Mouse (Mus musculus): Measurements from ENCODE around the gene Msln. TPM values are rescaled to one million over a fixed set of nuclear protein-coding genes. Genes with fewer than 3 reads are reported as not detected.
A peak's percentile ranks its signal among the peaks of the same experiment; 100 is the strongest.

Gene Msln
- polyA plus RNA-seq, 1 experiment from 2014 or later, result 0.30 TPM

DNA sequence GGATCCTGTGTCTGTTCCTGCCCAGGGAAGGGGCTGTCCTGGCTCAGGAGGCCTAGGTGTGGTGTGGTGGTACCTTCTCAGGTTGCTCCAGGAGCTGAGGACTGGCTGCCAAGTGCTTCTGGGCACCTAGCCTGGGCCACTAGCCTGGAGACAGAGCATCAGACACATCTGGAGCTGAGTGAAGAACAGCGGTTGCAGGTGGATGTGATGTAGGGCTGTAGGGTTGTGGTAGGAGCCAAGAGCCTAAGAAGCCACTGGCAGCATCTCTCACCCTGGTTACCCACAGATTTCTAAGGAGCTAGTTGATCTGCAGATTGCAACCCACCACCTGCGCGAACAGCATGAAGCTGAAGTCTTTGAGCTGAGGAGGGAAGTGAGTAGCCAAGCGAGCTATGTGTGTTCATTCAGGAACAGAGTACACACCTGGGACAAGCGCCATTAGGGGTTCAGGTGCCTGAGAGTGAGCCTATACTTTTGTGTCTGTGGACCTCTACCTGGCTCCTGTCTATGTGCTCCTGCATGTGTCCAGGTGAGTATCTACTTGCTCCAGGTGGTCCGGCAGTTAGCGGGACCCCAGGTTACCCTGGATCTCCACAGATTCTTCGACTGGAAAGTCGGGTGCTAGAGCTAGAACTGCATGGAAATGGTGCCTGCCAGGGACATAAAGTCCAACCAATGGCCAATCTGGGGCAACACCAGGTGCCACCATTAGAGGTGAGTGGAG is 32.8 kb upstream of the Msln start:
- no peaks in the 10 kb centered on the region for H3K27me3 ChIP-seq (replicated peaks)
- H3K36me3 ChIP-seq, result peaks cover 53% of the 10 kb centered on the region
- no peak overlapping the region for H3K27ac ChIP-seq
- H3K9me3 ChIP-seq (replicated peaks), result no peaks in the 10 kb centered on the region
- no peak overlapping the region for H3K4me3 ChIP-seq
- H3K4me1 ChIP-seq, result peaks cover 31% of the 10 kb centered on the region
- H3K4me2 ChIP-seq, result no peak overlapping the region
- H3K9ac ChIP-seq, result no peak overlapping the region
- no peak for ATAC-seq
- 84% methylated on average over 9 of the region's 9 CpGs for WGBS (ENCODE audit: insufficient replicate concordance)

DNA sequence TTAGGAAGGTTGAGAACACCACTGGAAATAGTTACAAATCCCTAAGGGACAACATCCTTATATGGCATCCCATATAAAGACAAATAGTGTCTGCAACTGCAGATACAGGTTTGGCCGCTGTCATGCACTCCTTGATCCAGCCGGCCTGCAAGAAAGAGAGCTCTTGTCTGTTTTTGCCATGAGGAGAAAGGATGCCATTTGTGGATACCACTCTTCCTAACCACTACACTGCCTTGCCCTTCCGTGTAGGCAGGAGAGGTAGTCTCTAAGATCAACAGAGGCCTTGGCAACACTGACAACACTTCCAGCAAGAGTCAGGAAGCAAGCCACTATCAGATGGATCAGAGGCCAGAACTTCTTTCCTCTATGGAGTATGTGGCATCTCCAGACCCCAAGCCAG is 32.1 kb upstream of the Msln start, which contains the start of gene Ccdc78:
Gene Ccdc78 (plus strand): TSS at position 301 of the 400 bp plus-strand sequence.
- Histone ChIP-seq H3K36me3 (peaks cover 59% of the 10 kb centered on the region), H3K9ac (peak within 1 kb of the TSS; percentile 72), H3K4me3 (peak within 1 kb of the TSS; percentile 73), H3K4me2 (peak within 1 kb of the TSS; percentile 87), H3K9me3 (replicated peaks) (no peaks in the 10 kb centered on the region), H3K27ac (peak within 1 kb of the TSS; percentile 69), H3K4me1 (peaks cover 25% of the 10 kb centered on the region), H3K27me3 (replicated peaks) (no peaks in the 10 kb centered on the region)
- ATAC-seq, result no peak
- 80% methylated on average over 3 of the region's 3 CpGs for WGBS (ENCODE audit: insufficient replicate concordance)

DNA sequence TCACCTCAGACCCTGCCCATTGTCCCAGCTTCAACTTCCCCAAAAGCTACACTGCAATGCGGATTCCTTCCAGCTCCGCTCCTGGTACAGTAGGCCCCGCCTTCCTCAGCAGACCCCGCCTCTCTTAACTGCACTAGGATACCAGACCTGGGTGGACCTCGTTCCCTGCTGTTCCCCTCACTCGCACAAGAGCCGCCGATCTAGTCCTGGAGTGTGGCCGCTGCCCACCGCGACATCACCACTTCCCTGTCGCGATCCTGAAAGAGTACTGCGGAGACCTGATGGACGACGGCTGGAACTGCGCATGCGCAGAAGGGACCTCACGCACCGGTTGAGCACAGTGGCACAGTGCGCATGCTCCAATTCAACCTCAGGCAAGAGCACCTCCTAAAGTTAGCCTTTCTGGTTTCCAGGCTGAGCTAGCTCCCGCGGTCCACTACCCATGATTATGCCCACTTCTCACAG is 31.1 kb upstream of the Msln start, which contains the start of gene Haghl:
Gene Haghl (minus strand): TSS at position 393 of the 465 bp plus-strand sequence.
- Histone ChIP-seq H3K9ac (peak within 1 kb of the TSS; percentile 72), H3K27me3 (replicated peaks) (no peaks in the 10 kb centered on the region), H3K9me3 (replicated peaks) (no peaks in the 10 kb centered on the region), H3K4me1 (peaks cover 16% of the 10 kb centered on the region), H3K27ac (peak within 1 kb of the TSS; percentile 69), H3K4me3 (peak within 1 kb of the TSS; percentile 73), H3K4me2 (peak within 1 kb of the TSS; percentile 87), H3K36me3 (peaks cover 63% of the 10 kb centered on the region)
- under 1% methylated on average over 23 of the region's 23 CpGs for WGBS (ENCODE audit: insufficient replicate concordance)
- ATAC-seq, result peak; percentile 83

DNA sequence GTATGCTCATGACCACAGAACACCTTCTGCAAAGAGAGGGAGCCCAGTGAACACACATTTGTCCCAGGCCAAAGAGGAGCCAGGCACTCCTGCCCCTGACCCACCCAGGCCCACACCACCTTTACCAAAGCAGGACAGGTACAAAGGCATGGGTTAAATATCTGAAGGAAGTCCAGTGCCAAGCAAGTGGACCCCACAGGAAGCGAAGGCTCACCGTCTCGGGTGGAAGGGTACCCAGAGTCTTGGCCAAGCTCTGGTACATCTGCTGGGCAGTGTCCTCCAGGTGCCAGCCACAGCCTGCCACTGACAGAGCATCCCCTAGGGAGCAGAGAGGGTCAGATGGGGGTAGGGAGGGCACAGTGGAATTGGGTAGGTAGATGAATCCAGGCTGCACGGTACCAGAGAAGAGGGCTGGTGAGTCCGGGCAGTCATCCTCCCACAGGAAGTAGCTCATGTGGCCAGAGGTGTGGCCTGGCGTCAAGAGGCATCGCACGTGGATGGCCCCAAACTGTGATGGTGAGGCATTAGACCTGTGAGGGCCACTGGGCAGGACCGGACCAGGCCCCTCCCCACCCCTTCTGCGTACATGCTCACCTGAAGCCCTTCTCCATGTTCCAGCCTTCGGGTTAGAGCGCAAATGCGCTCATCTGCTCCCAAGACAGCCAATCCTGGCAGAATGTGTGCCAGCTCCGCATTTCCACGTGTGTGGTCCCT is 29.8 kb upstream of the Msln start:
- Histone ChIP-seq H3K27ac (no peak overlapping the region), H3K4me3 (peak overlapping the region; percentile 73; the same call in 1 of the 2 replicates), H3K27me3 (replicated peaks) (no peaks in the 10 kb centered on the region), H3K4me1 (peaks cover 16% of the 10 kb centered on the region), H3K9me3 (replicated peaks) (no peaks in the 10 kb centered on the region), H3K9ac (peak overlapping the region; percentile 72; the same call in 1 of the 2 replicates), H3K4me2 (peak overlapping the region; percentile 87), H3K36me3 (peaks cover 64% of the 10 kb centered on the region)
- no peak for ATAC-seq
- WGBS (ENCODE audit: insufficient replicate concordance), result 79% methylated on average over 15 of the region's 15 CpGs

DNA sequence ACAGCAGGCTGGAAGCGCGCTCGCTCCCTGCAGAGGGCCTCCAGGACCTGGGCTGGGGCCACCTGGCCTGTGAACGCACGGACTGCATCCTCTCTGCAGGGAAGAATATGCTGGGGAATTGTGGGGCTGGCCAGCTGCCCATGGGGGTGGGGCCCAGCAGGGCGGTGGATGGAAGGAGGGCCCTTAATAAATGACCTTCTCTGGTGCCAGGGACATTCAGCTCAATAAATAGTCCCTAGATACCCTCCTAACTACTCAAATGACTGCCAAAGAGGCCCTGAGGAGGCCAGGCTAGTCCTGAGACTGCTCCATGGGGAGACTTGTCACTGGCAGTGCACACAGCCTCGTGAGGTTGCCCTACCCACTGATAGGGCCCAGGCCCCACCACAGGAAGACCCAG is 28.9 kb upstream of the Msln start:
- no peaks in the 10 kb centered on the region for H3K9me3 ChIP-seq (replicated peaks)
- no peak for ATAC-seq
- H3K4me2 ChIP-seq, result no peak overlapping the region
- H3K27me3 ChIP-seq (replicated peaks), result no peaks in the 10 kb centered on the region
- H3K36me3 ChIP-seq, result peaks cover 66% of the 10 kb centered on the region
- H3K9ac ChIP-seq, result no peak overlapping the region
- H3K4me1 ChIP-seq, result peaks cover 16% of the 10 kb centered on the region
- WGBS (ENCODE audit: insufficient replicate concordance), result 79% methylated on average over 7 of the region's 7 CpGs
- H3K27ac ChIP-seq, result no peak overlapping the region
- H3K4me3 ChIP-seq, result no peak overlapping the region

DNA sequence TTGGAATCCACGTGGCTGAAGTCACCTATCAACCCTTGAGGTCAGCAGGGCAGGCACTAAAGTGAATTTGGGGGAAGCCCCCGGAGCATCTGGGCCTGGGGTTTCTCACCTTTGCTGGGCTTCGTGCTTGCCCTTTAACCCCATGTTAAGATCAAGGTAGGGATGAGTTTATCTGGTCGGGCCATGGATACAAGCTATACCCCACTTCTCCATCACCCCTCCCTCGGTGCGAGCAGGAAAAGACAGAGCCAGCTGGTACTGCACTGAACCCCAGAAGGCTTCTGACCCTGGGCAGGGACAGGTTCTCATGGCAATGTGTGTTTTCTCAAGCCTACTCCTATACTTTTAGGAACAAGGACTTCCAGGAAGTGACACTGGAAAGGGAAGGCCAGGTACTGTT is 27.2 kb upstream of the Msln start:
- no peak overlapping the region for H3K9ac ChIP-seq
- no peaks in the 10 kb centered on the region for H3K27me3 ChIP-seq (replicated peaks)
- 68% methylated on average over 6 of the region's 6 CpGs for WGBS (ENCODE audit: insufficient replicate concordance)
- H3K36me3 ChIP-seq, result peaks cover 72% of the 10 kb centered on the region
- H3K4me3 ChIP-seq, result no peak overlapping the region
- no peaks in the 10 kb centered on the region for H3K9me3 ChIP-seq (replicated peaks)
- H3K4me1 ChIP-seq, result peaks cover 16% of the 10 kb centered on the region
- no peak overlapping the region for H3K27ac ChIP-seq
- no peak overlapping the region for H3K4me2 ChIP-seq
- no peak for ATAC-seq

DNA sequence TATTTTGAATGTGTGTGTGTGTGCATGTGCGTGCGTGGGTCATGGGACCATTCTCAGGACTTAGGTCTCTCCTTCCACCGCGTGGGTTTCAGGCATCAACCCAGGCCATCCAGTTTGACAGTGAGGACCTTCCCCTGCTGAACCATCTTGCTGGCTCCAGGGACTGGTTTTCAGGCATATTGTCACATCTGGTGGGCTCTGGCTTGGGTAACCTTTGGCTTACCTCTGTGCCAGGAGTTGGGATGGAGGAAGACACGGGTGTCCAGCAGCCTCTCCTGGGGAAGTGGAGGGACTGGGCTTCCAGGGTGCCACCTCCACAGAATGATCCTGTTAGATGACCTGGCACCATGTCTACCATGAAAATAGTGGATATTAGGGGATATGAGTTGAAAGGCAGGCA is 23.8 kb upstream of the Msln start:
- 88% methylated on average over 5 of the region's 5 CpGs for WGBS (ENCODE audit: insufficient replicate concordance)
- Histone ChIP-seq H3K4me2 (no peak overlapping the region), H3K4me1 (peaks cover 18% of the 10 kb centered on the region), H3K27ac (no peak overlapping the region), H3K9ac (no peak overlapping the region), H3K9me3 (replicated peaks) (no peaks in the 10 kb centered on the region), H3K27me3 (replicated peaks) (no peaks in the 10 kb centered on the region), H3K4me3 (no peak overlapping the region), H3K36me3 (peaks cover 64% of the 10 kb centered on the region)
- ATAC-seq, result no peak

DNA sequence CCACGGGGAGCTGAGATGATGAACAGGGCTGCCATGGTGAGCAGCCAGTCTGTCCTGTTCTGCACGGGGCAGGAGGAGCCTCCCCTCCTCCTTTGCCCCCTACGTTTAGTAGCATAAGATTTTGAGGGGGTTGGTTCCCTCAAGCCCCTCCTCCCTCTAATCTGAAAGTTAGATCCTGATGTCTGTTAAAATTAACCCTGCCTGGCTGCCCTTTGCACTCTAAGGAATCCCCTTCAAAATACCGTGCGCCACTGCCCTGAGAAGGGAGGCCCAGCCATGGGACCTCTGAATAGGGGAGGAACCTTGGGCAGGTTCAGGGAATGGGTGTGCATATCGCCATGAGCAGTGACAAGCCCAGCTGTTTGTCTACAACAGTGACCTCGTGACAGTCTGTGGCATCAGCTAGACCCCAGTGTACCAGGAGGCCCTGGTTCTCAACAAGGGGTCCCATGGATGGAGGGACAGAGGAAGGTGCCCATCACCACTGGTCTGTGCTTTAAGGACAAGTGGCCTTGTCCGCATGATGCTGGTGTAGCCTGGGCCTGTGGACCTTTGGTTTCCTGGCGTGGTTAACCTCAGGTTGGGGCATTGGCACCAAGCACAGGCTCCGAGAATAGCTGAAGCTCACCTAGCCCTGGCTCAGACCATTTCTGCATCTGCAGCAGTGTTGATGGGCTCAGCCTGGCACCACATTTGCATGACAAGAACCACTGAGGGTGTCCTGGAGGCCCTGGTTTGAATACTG is 21.3 kb upstream of the Msln start:
- ATAC-seq, result no peak
- Histone ChIP-seq H3K4me1 (peaks cover 18% of the 10 kb centered on the region), H3K4me3 (no peak overlapping the region), H3K9me3 (replicated peaks) (no peaks in the 10 kb centered on the region), H3K27ac (no peak overlapping the region), H3K36me3 (peaks cover 40% of the 10 kb centered on the region), H3K27me3 (replicated peaks) (peaks cover 10% of the 10 kb centered on the region; the same call in 1 of the 2 replicates), H3K4me2 (peak overlapping the region; percentile 87; the same call in 1 of the 2 replicates), H3K9ac (0 out of 2 replicates have a peak overlapping the region, but pooled peaks have one; percentile 84)
- 75% methylated on average over 10 of the region's 10 CpGs for WGBS (ENCODE audit: insufficient replicate concordance)

DNA sequence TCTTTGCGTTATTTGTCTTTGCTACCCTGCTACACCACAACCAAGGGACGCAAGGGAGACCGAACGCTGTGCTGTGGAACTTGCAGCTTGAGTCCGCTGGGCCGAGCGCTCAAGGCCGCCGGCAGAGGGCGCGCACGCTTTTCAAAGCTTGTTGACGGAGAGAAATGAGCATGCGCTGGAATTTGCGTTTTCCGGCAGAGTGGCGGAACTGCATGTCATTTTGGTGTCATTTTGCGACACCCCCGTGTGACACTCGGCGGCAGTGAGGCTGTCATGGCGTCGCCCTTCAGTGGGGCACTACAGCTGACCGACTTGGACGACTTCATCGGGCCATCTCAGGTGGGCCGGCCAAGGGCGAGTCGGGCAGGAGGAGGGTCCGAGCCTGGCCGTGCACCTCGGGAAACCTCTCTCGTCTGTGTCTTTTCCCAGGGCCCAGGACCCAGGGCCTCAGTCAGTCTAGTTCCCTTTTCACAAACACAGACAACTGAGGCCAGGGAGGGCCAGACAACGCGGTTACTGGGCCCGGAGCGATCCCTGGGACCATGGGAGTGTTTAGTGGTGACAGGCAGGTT is 19.5 kb upstream of the Msln start, which contains the start of gene Narfl:
Gene Narfl (plus strand): TSS at position 228 of the 572 bp plus-strand sequence.
- no peak within 1 kb of the TSS; the same call in 1 of the 2 replicates for H3K27ac ChIP-seq
- H3K9me3 ChIP-seq (replicated peaks), result no peaks in the 10 kb centered on the region
- under 1% methylated on average over 37 of the region's 37 CpGs for WGBS (ENCODE audit: insufficient replicate concordance)
- peaks cover 27% of the 10 kb centered on the region for H3K27me3 ChIP-seq (replicated peaks)
- peak within 1 kb of the TSS; percentile 84 for H3K9ac ChIP-seq
- peak; percentile 83 for ATAC-seq
- H3K36me3 ChIP-seq, result peaks cover 23% of the 10 kb centered on the region
- H3K4me3 ChIP-seq, result peak within 1 kb of the TSS; percentile 79
- H3K4me2 ChIP-seq, result peak within 1 kb of the TSS; percentile 87
- H3K4me1 ChIP-seq, result peaks cover 18% of the 10 kb centered on the region

DNA sequence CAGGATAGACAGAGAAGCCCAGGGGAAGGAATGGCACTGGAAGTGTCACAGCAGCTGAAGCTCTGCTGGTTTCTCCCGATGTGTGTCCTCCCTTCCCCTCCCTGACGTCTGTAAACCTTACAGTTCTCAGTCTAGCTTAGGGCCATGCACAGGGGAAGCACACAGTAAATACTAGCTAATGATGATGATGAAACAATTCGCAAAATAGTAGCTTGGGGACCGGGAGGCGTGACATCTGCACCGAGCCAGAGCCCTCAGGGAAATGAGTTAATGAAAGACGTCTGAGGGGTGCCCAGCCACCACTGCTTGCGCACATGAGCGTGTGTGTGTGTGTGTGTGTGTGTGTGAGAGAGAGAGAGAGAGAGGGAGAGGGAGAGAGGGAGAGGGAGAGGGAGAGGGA is 15.2 kb upstream of the Msln start:
- H3K27me3 ChIP-seq (replicated peaks), result peaks cover 55% of the 10 kb centered on the region
- ATAC-seq, result no peak
- H3K4me2 ChIP-seq, result no peak overlapping the region
- peaks cover 3% of the 10 kb centered on the region for H3K4me1 ChIP-seq
- no peak overlapping the region for H3K9ac ChIP-seq
- 50% methylated on average over 9 of the region's 9 CpGs for WGBS (ENCODE audit: insufficient replicate concordance)
- no peaks in the 10 kb centered on the region for H3K9me3 ChIP-seq (replicated peaks)
- H3K36me3 ChIP-seq, result no peaks in the 10 kb centered on the region
- no peak overlapping the region for H3K4me3 ChIP-seq
- no peak overlapping the region for H3K27ac ChIP-seq

DNA sequence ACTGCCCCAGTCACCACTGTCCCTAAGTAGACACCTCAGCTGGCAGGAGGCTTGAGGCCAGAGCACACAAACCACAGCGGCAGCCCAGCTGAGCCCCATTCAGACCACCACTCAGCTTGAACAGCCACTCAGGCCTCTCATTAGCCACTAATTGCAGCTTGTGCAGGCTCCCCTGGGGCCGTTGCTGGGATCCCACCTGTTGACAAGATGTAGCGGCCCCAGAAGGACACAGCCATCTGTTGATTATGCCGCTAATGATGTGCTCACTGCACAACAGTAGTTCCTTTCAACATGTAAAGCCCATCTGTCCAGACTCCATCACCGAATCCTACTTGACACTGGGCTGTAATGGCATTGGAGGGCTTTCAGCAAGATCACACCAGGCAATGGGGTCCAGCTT is 11.7 kb upstream of the Msln start:
- no peak for ATAC-seq
- 60% methylated on average over 5 of the region's 5 CpGs for WGBS (ENCODE audit: insufficient replicate concordance)

More for the DNA sequence above, 11.7 kb upstream of the Msln start:
- Histone ChIP-seq H3K9me3 (replicated peaks) (no peaks in the 10 kb centered on the region), H3K4me1 (no peaks in the 10 kb centered on the region), H3K27me3 (replicated peaks) (peaks cover 48% of the 10 kb centered on the region), H3K36me3 (no peaks in the 10 kb centered on the region), H3K27ac (no peak overlapping the region), H3K4me2 (no peak overlapping the region), H3K9ac (no peak overlapping the region), H3K4me3 (no peak overlapping the region)
